Mouse (Mus musculus) kidney, adult 11 months (tissue): ENCODE measurements around the gene Ell.
A peak's percentile ranks its signal among the peaks of the same experiment; 100 is the strongest.

Source experiments
- DNase-seq: peaks from one replicate; pipeline ENCODE4 v3.0.0; 2022

Gene Ell

DNA sequence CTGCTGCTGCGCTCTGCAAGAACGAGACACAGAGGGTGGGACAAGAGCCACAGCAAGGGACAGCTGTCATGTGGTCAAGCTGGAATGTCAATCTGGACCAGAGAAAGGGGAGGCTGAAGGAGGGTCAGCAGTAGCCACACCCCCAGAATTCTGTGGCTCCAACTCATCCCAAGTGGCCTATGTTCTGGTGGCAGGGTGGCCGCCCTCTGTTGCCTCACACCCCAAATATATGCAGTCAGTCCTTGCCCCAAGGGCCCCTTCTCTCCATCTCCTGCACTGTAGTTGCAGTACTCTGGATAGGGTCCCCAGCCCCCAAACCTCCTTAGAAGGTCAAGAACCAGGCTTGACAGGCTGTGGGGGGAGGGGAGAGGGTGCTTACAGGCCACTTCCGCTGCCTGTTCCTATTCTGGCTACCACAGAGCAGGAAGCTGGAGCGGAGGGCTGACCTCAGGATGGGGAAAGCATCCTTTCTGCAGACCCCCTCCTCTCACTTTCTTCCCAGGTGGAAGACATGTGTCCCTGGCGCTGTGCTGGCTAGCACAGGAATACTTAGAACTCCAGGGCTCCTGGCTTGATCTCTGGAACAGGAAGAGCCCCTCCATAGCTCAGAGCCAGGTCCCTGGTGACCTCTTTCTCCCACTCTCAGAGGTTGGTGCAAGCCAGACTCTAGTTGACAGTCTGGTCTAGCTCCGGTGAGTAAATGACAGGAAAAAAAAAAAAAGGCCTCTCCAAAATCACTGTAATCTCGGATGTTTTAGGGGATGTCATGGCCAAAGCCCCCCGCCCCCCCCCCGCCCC, 61.4 kb downstream of the Ell start:
- peak; percentile 58 for DNase-seq

DNA sequence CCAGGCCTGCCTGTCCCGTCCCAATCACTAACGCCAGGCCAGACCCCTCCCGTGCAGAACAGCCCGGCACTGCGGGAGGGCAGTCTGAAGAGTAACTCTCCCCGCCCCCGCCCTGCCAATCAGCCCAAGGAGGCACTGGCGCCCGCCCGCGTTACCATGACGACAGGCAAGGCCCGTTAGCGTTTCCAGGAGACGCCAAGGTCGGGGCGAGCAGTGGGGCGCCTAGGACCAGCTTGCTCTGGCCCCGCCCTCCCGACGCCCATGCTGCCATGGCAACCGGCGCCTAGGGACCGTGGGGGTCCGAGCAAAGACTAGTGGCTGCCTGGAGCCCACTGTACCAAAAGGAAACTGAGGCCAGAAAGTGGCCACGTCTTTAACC, 62.0 kb downstream of the Ell start:
- peak; percentile 81 for DNase-seq

DNA sequence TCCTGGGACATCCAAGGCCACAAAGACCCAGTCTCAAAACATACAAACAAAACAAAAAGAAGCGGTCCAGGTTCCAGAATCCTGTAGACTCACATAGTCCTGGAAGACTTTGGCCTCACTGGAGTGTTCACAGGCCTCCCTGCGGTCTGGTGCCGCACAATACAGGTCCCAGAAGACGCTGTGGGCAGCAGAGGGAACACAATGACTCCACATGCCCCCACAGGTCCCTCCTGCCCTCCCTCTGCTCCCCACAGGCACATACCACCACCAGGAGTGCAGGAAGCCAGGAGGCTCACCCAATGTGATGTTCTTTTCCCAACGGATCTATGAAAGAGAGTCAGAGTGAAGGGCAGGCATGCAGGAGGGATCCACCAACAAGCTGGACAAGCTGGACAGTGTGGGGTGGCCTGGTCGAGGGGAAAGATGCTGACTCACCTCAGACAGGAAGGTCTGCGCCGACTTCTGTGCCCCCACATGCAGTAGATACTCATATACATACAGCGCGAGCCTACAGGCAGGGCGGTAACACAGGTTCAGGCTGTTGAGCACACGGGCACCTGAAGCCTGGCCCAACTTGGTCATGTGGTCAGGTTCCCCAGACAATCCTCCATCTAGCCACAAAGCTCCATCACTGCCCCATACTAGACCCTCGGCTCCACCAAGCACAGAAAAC, 63.0 kb downstream of the Ell start:
- DNase-seq, result no peak

DNA sequence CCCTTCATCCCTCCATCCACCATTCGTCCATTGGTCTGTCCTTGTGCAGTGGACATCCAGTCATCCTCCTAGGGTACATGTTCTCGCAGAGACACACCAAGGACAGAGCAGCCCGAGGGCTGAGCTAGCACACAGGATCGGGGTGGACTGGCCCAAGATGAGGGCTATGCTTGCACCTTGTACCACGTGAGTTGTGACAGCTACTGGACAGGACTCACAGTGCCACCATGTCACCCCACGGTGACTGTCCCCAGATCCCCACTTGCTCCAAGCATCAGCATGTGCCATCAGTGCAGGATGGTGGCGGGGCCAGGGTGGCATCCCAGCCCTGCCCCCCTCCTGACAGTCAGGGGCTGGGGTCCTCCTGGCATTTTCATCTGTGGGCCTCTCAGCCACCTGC, 65.3 kb downstream of the Ell start:
- no peak for DNase-seq

DNA sequence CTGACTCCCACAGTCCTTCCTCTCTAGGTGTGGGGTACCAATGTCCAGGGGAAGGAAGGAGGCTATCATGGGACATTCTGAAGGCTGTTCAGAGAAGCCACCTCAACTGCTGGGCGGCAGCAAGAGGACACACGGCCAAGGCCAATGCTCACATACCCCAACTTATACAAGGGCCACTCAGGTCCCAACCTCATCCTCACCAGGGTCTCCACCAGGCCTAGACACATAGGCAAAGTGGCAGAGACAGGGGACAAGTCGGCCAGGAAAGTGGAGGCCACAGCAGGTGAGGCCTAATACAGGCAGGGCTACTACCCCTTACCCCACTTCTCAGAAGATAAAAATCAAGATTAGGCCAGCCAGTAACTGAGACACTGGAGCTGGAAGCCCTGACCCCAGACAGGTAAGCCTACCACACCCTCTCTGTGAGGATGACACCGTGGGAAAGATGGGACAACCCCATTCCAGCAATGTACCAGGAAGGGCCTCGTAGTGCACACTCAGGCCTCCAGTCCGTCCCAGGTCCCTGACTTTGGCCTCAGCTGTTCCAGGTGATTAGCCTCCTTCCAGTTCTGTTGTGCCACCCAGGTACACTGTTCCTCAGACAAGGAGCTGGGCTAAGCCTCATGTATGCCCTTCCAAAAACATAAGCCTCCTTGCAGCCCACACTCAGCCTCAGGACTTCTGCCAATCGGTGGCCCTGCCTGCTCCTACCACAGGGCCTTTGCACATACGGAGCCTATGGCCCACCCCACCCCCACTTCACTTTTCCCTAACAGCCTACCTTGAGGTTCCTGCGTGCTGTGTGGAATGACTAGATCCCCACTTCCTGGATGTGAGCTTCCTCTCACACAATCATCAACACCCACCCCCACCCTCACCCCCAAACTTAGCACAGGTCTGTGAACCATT, 66.9 kb downstream of the Ell start:
- DNase-seq, result no peak

DNA sequence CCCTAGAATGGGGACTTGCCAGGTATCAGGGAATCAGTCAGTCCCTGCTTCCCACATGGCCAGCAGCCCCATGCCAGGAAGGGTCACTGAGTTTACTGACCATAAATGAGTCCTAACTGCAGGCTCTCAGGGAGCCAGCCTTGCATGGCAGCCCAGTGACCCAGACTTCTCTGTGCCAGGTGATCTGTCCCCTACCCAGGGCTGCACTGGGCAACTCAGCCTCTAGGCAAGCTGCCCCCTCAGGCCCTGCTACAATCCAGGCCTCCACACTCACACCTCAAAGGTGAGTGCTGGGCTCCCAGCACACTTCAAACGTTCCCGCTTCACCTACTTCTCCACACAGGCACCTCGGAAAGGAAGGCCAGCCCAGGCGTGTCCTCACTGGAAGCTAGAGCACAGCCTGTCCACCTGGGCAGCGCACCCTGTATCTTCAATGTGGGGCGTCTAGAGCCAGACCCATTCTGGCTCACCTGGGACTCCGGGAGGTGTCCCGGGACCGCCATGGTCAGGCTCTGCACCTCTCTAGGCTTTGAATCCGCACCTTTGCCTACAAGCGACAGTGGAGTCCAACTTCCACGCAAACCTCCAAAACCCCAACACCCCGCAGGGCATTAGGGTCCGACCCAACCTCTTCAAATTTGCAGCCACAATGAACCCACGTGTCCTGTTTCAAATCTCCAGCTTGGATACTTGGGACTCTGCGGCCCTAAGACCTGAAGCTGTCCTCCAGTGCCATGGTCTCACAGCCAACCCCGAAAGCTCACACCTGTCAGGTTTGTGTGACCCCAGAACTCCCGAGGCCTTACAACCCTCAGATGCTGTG, 67.7 kb downstream of the Ell start:
- DNase-seq, result peak; percentile 62

DNA sequence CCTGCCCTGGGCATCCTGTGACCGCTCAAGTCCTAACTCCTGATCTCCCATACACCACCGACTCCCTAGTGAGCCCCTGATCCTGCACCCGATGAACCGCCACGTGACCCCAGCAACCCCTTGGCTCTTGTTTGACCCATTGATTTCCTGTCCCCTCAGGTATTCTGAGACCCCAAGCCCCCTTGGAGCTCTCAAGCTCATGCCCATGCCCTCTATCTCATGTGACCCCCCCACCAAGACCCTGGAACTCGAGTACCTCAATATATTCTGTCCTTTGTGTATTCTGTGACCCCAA, 68.3 kb downstream of the Ell start:
- DNase-seq, result no peak

DNA sequence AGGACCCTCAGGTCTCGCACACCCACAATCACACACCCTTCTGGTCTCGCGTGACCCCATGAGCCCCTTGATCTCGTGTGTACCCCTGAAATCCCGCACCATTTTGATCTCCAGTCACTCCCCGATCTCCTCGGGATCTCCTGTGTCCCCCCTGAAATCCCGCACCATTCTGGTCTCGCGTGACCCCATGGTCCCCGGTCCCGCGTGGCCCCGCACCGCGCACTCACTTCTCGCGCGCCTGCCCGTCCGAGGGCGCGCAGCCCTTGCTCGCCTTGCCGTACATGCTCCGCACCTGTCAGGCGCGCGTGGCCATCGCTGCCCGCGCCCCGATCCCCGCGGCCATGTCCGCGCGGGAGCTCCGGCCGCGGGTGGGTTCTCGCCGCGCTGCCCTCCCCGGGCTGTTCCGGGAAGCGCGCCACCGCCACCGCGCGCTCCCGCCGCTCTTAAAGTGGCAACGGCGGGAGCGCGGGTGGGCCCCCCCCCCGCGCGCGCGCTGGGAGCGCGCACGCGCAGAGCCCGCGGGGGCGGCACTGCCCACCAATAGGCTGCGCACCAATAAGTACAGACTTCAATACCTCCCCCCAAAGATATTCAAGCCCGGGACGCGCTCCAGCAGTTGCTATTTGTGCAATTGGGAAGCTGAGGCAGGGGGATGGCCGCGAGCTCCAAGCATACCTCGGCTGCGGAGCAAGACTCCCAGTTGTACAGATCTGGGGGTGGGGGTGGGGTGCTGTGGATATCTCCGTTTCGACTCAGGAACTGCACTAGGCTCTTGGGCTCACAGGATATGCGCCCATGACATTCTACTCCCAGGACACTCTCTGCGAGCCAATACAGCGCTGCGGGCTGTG, 68.9 kb downstream of the Ell start:
- DNase-seq, result peak; percentile 55

DNA sequence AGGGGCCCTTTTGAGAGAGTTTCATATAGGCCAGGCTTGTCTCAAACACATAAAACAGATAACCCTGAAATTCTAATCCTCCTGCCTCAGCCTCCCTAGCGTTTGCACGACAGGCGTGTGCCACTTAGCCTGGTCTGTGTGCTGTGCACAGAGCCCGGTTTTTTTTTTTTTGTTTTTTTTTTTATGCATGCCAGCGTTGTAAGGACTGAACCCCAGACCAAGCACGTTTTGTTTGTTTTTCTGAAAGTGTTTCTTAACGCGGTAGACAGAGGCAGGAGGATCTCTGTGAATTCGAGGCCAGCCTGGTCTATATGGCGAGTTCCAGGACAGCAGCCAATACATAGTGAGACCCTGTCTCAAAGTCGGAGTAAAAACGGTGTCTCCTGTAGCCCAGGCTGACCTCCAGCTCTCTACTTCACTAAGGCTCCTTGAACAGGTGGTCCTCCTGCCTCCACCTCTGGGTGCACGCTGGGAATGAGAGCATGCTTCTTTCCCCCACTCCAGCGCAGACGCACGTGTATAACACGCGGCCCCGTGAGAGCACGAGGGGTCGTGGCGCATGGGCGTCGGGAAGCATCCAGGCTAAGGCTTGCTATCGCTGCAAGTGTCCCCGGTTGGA, 69.6 kb downstream of the Ell start, which contains the start of gene Ssbp4:
Ssbp4 (minus strand) TSS at position 124 of the 619 bp plus-strand sequence.
- no peak for DNase-seq

DNA sequence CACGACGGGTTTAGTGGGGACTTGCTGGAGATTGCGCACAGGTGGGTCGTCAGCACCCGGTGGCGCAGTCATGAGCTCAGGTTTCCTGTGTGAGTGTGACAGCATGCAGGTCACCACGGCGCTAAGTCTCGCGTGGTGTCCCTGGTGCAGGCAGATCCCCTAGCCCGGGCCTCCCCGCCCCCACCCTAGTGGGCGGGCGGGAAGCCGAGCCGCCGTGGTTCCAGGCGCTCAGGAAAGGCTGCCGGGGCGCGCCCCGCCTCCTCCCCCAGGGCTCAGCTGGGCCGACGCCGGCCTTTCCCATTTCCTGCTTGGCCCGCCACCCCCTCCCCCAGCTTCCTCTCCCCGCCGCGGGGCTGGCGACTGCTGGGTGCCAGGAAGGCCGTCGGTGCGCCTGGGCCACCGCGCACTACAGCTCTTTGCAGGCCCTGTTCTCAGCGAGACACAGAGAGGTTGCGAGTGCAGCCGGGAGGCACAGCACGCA, 70.2 kb downstream of the Ell start:
- DNase-seq, result peak; percentile 88

DNA sequence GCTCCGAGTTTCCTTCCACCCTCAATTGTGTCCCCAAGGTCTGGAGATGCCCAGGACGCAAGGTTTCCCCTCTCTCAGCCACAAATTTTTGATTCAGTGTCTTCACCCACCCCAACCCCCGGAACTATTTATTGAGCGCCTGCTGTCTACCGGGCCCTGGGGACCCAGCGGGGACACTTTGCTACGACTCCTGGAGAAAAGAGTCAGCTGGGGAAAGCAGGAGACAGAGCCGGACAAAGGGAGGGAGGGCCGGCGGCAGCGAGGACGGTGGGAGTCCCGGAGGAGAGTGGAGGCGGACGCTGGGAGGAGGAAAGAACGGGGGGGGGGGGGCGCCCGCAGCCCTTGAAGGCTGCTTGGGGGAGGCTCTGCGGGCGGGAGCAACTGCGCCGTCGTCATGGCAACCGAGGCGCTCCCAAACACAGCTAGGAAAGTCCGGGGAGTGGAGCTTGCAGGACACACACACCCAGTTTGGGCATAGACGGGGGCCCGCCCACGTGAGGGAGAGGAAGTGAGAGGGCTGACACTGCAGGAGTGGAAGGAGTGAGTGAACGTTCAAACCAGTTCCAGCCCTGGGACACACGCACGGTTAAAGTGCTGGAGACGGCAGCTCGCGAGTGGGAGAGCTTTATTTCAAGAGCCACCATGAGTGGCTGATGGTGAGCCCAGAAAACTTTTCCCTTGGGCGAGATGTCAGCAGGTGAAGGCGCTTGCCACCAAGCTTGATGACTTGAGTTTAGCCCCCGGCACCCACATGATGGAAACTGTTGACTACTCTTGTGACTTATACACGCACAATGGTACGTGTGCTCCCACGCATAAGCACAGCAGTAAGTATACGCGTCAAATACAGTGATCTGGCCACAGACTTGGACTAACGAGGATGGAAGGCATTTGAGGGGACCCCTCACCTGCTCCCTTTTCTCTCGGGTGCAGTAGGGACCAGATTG, 70.9 kb downstream of the Ell start:
- peak; percentile 92 for DNase-seq

DNA sequence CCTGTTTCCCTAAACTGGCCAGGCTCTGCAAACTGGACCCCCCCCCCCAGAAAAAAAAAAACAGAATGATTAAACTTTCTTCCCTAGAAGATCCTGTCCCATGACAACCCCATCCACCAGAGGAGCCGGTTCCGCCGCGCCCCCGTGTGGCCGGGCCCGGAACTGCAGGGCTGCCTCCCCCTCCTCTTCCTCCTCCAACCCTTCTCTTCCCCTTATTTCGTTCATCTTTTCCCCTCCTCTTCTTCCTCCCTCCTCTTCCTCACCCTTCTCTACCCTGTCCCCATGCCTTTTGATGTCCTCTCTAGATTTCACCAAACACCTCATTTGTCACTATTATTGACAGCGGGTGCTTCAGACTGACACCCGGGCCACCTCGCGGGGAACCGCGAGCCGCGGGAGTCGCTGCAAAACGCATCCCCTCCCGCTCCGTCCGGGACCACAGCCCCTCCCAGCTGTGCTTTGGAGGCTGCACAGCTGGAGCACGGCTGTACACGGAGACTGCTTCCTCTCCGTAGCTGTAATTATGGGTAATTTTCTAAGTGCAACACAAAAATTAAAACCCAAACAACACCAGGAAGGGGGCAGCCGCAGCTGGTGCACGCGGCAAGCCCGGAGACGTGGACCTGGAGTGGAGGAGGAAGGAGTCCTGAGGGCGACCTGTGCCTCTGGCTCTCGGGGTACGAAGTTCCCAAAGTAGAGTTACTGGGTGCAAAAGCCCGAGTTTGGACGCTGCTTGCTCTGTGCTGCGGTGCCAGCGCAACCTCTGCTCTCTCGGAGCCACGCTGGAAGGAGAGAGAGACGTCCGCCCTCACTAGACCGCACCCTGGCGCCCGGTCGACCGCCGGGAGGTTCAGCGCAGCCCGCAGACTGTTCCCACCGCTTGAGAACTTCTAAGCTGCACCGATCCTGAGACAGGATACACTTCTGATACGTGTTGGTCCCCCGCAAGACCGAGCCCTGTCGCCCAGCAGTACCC, 71.8 kb downstream of the Ell start:
- DNase-seq, result peak; percentile 62

DNA sequence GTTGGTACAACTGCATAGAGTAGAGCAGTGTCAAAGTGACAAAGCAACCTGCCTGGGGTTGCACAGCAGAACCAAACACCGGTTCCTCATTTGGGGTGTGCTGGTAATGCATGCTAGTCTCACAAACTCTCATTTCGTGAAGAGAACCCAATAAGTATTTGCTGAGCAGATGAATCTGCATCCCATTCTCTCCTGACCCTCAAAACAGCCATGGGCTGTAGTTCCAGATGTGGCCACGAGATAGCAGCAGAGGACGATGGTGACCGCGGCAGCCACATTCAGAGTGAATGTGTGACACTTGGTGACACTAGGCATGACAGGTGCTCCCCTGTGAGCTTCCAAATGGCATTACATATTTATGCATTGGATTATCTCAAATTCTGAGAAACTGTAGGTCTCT, 72.6 kb downstream of the Ell start:
- peak; percentile 76 for DNase-seq

DNA sequence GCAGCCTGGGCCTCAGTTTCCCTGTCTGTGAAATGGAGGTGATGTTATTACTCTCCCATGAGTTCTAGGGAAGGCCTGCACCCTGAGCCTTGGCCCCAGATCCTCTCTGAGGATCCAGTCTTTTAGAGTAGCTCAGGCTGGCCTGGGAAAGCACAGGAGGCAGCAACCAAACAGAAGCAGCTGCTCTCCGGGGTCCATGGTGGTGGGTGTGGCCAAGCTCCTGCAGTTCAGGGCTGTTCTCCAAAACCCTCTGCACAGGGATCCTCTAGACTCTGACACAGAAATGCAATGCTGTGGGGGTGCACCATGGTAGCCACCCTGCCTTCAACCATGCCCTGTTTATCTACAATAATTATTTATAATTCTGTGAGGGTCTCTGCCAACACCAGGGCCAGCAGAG, 74.5 kb downstream of the Ell start:
- DNase-seq, result no peak

DNA sequence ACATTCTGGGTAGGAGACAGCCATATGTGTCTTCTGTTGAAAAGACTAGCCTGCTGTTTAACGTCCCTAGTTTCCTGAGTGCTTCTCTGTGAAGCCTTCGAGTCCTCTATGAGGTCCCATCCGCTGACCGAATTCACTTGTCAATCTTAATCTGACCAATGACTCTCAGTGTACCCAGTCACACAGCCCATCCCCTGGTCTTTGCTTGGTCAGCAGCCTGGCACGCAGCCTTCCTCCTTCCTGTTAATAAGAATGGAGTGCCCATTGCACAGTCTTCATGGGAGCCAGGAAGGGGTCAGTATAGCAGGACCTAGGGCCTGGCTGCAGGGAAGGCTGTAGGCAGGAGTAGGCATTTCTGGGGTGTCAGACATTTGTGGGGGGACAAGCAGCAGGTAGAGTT, 75.2 kb downstream of the Ell start:
- DNase-seq, result no peak

DNA sequence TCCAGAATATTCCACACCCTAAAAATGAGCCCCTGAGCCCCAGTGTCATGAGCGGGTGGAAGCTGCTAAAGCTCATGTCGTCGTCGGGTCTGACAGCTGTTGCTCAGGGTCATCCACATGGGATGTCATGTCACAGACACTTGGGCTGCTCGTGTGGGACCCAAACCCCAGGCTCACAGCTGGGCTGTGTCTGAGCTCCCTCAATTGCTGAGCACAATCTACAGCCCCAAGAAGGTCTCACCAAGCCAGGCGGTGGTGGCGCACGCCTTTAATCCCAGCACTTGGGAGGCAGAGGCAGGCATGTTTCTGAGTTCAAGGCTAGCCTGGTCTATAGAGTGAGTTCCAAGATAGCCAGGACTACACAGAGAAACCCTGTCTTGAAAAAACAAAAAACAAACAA, 76.0 kb downstream of the Ell start:
- DNase-seq, result no peak

DNA sequence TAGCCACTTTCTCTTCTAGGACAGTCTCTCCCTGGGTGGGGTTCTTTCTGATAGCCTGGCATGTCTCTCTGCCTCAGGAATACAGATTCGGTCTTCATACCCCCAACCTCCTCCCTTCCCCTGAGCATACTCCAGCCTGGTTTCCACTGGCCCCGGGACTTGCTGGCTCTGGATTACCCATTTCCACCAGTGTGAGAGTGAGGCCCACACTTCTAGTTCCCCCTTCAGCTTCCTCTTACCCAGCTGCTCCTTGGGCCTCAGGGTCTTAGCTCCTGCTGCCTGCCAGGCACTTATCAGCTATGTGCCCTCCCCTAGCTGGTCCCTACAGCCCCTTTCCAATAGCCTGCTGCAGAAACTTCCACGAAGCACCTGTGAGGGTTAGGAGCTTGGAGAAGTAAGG, 76.6 kb downstream of the Ell start, which contains the start of gene Lrrc25:
Lrrc25 (plus strand) TSS at position 262 of the 400 bp plus-strand sequence.
- DNase-seq, result no peak

DNA sequence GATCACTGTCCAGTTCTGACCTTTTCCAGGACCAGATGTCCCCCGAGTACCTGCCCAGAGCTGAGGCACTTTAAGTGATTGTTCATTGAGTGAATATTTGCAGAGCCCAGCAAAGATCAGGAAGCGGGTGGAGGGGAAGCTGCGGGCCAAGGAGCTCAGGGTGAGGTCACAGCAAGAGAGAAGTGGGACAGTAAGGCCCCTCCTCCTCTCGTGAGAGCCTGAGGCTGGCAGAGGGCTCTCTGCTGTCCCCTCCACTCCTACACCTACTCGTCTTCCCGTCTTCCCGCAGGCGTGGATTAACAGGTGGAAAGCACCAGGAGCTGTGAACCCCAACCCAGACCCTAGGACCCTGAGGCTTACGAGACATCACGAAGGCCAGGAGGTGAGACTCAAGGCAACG, 77.4 kb downstream of the Ell start:
- DNase-seq, result no peak

DNA sequence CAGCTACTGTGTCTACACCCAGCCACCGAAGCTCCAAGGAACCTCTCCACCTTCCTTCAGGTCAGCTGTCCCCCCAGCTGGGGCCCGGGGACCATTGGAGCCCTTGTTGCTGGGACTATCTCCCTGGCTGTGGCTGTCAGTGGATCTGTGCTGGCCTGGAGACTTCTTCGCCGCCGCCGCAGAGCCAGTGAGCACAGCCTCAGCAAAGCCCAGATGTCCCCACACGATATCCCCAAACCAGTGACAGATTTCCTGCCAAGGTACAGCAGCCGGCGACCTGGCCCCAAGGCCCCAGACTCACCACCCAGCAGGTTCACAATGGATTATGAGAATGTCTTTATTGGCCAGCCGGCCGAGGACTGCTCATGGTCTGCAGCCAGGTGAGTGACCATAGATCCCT, 78.7 kb downstream of the Ell start:
- no peak for DNase-seq
